Mouse (Mus musculus): Measurements from ENCODE around the gene Mael.

The Mael gene

GRCm38 (mm10) chr1:166209371-166209770, 29.2 kb downstream of the Mael start:
- WGBS = 61% methylated on average over 6 of the region's 6 CpGs

GRCm38 (mm10) chr1:166205159-166205558, 33.4 kb downstream of the Mael start:
- 93% methylated on average over 3 of the region's 3 CpGs for WGBS

- whole genome bisulfite sequencing = 58% methylated on average over 5 of the region's 5 CpGs
These were observed 34.4 kb downstream of the Mael start for GRCm38 (mm10) chr1:166204171-166204570.

- WGBS = 87% methylated on average over 4 of the region's 4 CpGs
These were observed 48.7 kb downstream of the Mael start for GRCm38 (mm10) chr1:166189821-166190220.

GRCm38 (mm10) chr1:166185357-166185756, 53.2 kb downstream of the Mael start:
- WGBS = 73% methylated on average over 5 of the region's 5 CpGs

GRCm38 (mm10) chr1:166184391-166185229, 53.9 kb downstream of the Mael start:
- WGBS = 54% methylated on average over 22 of the region's 22 CpGs

GRCm38 (mm10) chr1:166182952-166183627, 55.5 kb downstream of the Mael start:
- 28% methylated on average over 10 of the region's 10 CpGs for WGBS

GRCm38 (mm10) chr1:166181510-166181909, 57.0 kb downstream of the Mael start:
- WGBS = 84% methylated on average over 7 of the region's 7 CpGs

- WGBS = 89% methylated on average over 9 of the region's 9 CpGs
These were observed 64.9 kb downstream of the Mael start for GRCm38 (mm10) chr1:166173621-166174020.

- 74% methylated on average over 3 of the region's 3 CpGs for WGBS
These were observed 65.6 kb downstream of the Mael start for GRCm38 (mm10) chr1:166172992-166173391.

GRCm38 (mm10) chr1:166170852-166171251, 67.7 kb downstream of the Mael start:
- 85% methylated on average over 12 of the region's 12 CpGs for WGBS

- WGBS = 91% methylated on average over 7 of the region's 7 CpGs
These were observed 68.8 kb downstream of the Mael start for GRCm38 (mm10) chr1:166169713-166170112.

GRCm38 (mm10) chr1:166168017-166168416, 70.5 kb downstream of the Mael start:
- WGBS = 94% methylated on average over 7 of the region's 7 CpGs

GRCm38 (mm10) chr1:166167405-166167804, 71.1 kb downstream of the Mael start:
- WGBS = 77% methylated on average over 4 of the region's 4 CpGs

GRCm38 (mm10) chr1:166165159-166165558, 73.4 kb downstream of the Mael start:
- WGBS = 95% methylated on average over 9 of the region's 9 CpGs

GRCm38 (mm10) chr1:166164580-166164979, 74.0 kb downstream of the Mael start:
- WGBS = 95% methylated on average over 14 of the region's 14 CpGs

GRCm38 (mm10) chr1:166160569-166161445, 77.7 kb downstream of the Mael start:
- 18% methylated on average over 24 of the region's 24 CpGs for WGBS

- 45% methylated on average over 5 of the region's 5 CpGs for WGBS
These were observed 78.4 kb downstream of the Mael start for GRCm38 (mm10) chr1:166160111-166160510.

- WGBS = 64% methylated on average over 9 of the region's 9 CpGs
These were observed 79.9 kb downstream of the Mael start for GRCm38 (mm10) chr1:166158664-166159063.

- 78% methylated on average over 12 of the region's 12 CpGs for WGBS
These were observed 80.8 kb downstream of the Mael start for GRCm38 (mm10) chr1:166157712-166158111.

- WGBS = 70% methylated on average over 10 of the region's 10 CpGs
These were observed 83.4 kb downstream of the Mael start for GRCm38 (mm10) chr1:166155113-166155494.

Measured in cerebral cortex, adult 2 months (tissue).